Mouse (Mus musculus): ENCODE data around the gene Zfp689.

- no peak for TF ChIP-seq CTCF (IDR thresholded peaks at IDR 0.05; ENCODE audit: low read depth, low read length)
- TF ChIP-seq POLR2A (IDR thresholded peaks at IDR 0.05; ENCODE audit: borderline replicate concordance, low read depth, low read length) = no peak
These were observed 25.6 kb upstream of the Zfp689 start for GRCm38 (mm10) chr7:127474378-127475070.
